Mouse (Mus musculus) liver, embryonic 14.5 days (tissue): ENCODE data around the gene Fyn. TPM values are rescaled to one million over a fixed set of nuclear protein-coding genes. Genes with fewer than 3 reads are reported as not detected.

ENCODE experiments used
- ATAC-seq: fragments of 200-750 bp; cut with Nextera tagmentation; 2 replicates; pipeline ENCODE4 v1.8.0; 2017; ENCODE audit warnings: moderate number of reproducible peaks, mild to moderate bottlenecking, moderate library complexity; ENCODE audit not compliant: insufficient read depth
- DNase-seq, 3 experiments: peaks; one replicate each; pipeline ENCODE4 v3.0.0-alpha.2; 2012 to 2013; ENCODE audit warnings: low read depth in 3 of 3, low spot score in 3 of 3
- H3K27ac ChIP-seq: fragments of 300-500 bp; sonication (generic); 2 replicates; pipeline ENCODE4 v1.5.1; 2014; ENCODE audit warnings: moderate library complexity, mild to moderate bottlenecking, control low read depth, inconsistent platforms
- H3K27me3 ChIP-seq: fragments of 300-500 bp; sonication (generic); 2 replicates; pipeline ENCODE4 v1.6.1; 2014; ENCODE audit warnings: mild to moderate bottlenecking, low read length, moderate library complexity; ENCODE audit not compliant: control insufficient read depth, insufficient read depth
- H3K36me3 ChIP-seq: fragments of 300-500 bp; sonication (generic); replicated peaks from 2 replicates; pipeline ENCODE4 v1.6.1; 2014; ENCODE audit warnings: low read depth; ENCODE audit not compliant: control insufficient read depth, insufficient read depth
- H3K4me1 ChIP-seq, 2 experiments: fragments of 200-500 bp in 1 of 2; fragments of 300-500 bp in 1 of 2; sonication (generic) in 1 of 2; replicated peaks; 2 replicates each; pipeline ENCODE4 v1.6.1; 2012 to 2014; ENCODE audit warnings: antibody characterized with exemption in 1 of 2, inconsistent platforms in 1 of 2, low read length in 1 of 2; ENCODE audit not compliant: control insufficient read depth in 2 of 2, insufficient read depth in 2 of 2
- H3K4me2 ChIP-seq: fragments of 300-500 bp; sonication (generic); 2 replicates; pipeline ENCODE4 v1.6.1; 2014; ENCODE audit warnings: low read depth, mild to moderate bottlenecking, control low read depth, moderate library complexity
- H3K4me3 ChIP-seq, 2 experiments: fragments of 200-500 bp in 1 of 2; fragments of 300-500 bp in 1 of 2; sonication (generic) in 1 of 2; 2 replicates each; pipeline ENCODE4 v1.5.1; 2012 to 2014; ENCODE audit warnings: low read depth in 2 of 2, low read length in 2 of 2, mild to moderate bottlenecking in 2 of 2, control low read depth in 1 of 2, inconsistent platforms in 1 of 2, moderate library complexity in 1 of 2; ENCODE audit not compliant: insufficient read depth in 1 of 2
- H3K9ac ChIP-seq: fragments of 300-500 bp; sonication (generic); replicated peaks from 2 replicates; pipeline ENCODE4 v1.6.1; 2014; ENCODE audit warnings: mild to moderate bottlenecking, control low read depth, moderate library complexity
- H3K9me3 ChIP-seq: fragments of 300-500 bp; sonication (generic); 2 replicates; pipeline ENCODE4 v1.6.1; 2016; ENCODE audit warnings: low read length, mixed read lengths; ENCODE audit not compliant: control insufficient read depth
- CTCF ChIP-seq: IDR thresholded peaks from 2 replicates; pipeline ENCODE4 v1.5.1; 2016; ENCODE audit warnings: antibody characterized with exemption, low read depth, control low read depth
- EP300 ChIP-seq: IDR thresholded peaks from 2 replicates; pipeline ENCODE4 v1.6.1; 2016; ENCODE audit warnings: antibody characterized with exemption, low read depth
- WGBS: fragments of 180-500 bp; shearing (Covaris S2); extraction: QIAGEN DNeasy Blood & Tissue Kit; methylation state at CpG from one replicate; pipeline ENCODE4 v1.1.7; 2014; ENCODE audit not compliant: insufficient replicate concordance; 5-methylcytosine and 5-hydroxymethylcytosine counted together
- polyA plus RNA-seq, 2 experiments: library from polyadenylated mRNA; depleted of rRNA in 1 of 2; stranded (reverse) in 1 of 2; unstranded in 1 of 2; fragments of >200 nt; fragmentation: Nextera tagmentation in 1 of 2; extraction: Ambion mirVana in 1 of 2; gene quantifications; 2 replicates each; pipeline versions ENCODE4 v1.2.1 to v1.2.3; 2012 to 2014

The Fyn gene
- polyA plus RNA-seq, 2 experiments: 8.2 to 9.8 TPM

DNA sequence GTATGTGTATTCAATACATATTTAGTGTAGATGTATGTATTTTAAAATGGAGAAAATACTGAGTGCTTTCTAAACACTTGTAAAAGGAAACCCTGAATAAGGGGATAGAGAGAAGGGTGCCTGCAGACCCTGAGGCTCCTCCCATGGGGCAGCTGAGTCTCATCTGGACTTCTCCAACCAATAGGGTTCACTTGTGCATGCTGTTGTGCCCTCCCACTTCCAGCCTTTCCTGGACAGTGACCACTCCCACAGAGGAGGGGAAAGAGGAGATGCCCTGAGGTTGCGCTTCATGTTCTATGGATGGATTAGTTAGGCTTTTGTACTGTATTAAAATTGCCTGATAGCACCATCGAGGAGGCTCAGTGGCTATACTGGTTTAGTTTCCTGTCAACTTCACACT, 213.7 kb downstream of the Fyn start:
- ATAC-seq (no peak), DNase-seq (no peak)
- no peak overlapping the region for H3K4me2 ChIP-seq
- H3K9ac ChIP-seq: no peak overlapping the region
- TF ChIP-seq CTCF (no peak), EP300 (no peak)
- H3K9me3 ChIP-seq: no peaks in the 10 kb centered on the region
- H3K4me3 ChIP-seq: no peak overlapping the region
- WGBS: 73% methylated on average over 2 of the region's 2 CpGs
- H3K27me3 ChIP-seq: no peaks in the 10 kb centered on the region
- no peaks in the 10 kb centered on the region; a peak in 1 of 4 replicates for H3K4me1 ChIP-seq
- no peaks in the 10 kb centered on the region for H3K36me3 ChIP-seq
- no peak overlapping the region for H3K27ac ChIP-seq

DNA sequence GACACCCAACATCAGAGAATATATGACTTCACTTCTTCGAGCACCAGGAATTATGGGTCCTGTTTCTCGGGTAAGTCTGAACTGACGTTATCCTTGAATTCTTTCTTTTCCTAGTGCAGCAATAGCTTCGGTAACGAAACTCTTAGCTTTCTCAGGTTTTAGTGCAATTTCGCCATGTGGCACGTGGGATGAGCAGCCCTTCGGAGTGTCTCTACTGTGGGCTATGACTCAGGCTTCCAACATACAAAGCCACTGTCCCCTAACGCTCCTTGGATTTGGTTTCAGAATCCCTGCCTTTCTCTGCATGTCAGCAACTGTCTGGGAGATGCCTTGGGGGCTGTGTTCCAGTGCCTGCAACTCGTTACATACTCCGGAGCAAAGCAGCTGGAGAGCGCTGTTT, 215.1 kb downstream of the Fyn start:
- Histone ChIP-seq H3K9me3 (no peaks in the 10 kb centered on the region), H3K27ac (no peak overlapping the region), H3K4me2 (no peak overlapping the region), H3K27me3 (no peaks in the 10 kb centered on the region), H3K9ac (no peak overlapping the region), H3K36me3 (no peaks in the 10 kb centered on the region), H3K4me1 (no peaks in the 10 kb centered on the region; a peak in 1 of 4 replicates), H3K4me3 (no peak overlapping the region)
- no peak for ATAC-seq
- no peak for TF ChIP-seq EP300
- TF ChIP-seq CTCF: no peak
- DNase-seq: no peak
- WGBS: 73% methylated on average over 12 of the region's 12 CpGs

DNA sequence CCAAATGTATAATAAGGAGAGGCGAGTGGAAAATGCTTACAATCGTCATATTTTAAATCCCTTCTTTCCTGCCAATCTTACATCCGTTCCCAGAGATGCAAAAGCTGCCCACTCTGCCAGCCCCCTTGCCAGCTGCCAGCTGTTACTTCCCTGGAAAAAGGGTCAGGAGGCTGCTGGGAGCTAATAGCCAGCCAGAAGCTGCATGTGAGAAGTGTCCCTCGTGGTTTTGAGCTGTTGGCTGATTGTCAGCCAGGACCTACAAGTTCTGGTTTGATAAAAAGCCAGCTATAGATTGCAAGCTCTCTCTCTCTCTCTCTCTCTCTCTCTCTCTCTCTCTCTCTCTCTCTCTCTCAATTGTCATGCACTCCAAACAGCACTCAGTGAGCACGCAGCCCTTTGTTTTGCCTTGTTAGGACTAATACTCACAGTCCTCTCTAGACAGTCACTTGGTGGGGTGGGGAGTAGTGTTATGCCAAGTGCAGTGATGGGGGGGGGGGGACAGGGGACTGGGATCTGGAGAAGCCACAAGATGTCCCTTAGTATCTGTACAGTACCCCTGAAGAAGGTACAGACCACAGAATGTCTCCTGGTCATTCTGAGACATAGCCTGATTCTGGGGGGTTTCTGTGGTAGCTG, 218.8 kb downstream of the Fyn start:
- no peaks in the 10 kb centered on the region for H3K27me3 ChIP-seq
- H3K4me1 ChIP-seq: no peaks in the 10 kb centered on the region; a peak in 1 of 4 replicates
- no peaks in the 10 kb centered on the region for H3K9me3 ChIP-seq
- no peak for ATAC-seq
- no peak overlapping the region for H3K27ac ChIP-seq
- TF ChIP-seq CTCF (no peak), EP300 (no peak)
- no peaks in the 10 kb centered on the region for H3K36me3 ChIP-seq
- H3K4me2 ChIP-seq: no peak overlapping the region
- H3K9ac ChIP-seq: no peak overlapping the region
- DNase-seq: no peak
- WGBS: 46% methylated on average over 5 of the region's 5 CpGs
- no peak overlapping the region for H3K4me3 ChIP-seq

DNA sequence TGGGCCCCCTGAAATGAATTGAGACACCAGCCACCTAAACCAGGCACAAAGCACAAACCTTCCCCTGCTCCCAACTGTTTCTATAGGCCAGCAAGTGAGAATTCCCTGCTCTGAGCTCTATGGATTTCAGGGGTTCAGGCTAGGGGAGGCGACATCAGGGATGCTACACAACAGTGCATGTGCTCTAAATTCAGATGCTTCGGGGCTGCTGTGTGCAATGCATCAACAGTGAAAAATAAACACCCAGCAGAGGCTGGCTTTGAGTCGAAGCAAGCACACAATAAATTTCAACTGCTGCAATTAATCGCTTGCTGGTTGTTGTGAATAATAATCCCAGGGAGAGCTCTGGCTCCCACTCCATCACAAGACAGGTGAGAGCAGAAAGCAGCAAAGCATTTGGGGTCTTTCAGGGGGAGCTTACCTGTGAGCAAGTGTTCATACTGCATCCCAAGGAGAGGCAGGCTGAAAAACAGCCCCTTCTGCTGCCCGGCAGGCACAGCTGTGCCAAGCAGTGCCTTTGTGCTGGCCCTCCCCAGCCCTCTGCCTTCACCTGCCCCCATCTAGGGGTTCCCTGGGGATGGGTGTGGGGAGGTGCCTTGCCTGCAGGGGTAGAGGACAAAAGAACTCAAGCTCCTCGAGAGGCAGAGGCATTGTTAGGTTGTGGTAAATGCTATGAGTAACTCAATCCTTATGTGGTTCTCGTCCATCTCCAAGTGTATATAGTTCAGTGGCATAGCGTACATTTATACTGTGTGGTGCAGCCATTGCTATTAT, 219.5 kb downstream of the Fyn start:
- whole genome bisulfite sequencing: 59% methylated on average over 8 of the region's 8 CpGs
- H3K27me3 ChIP-seq: no peaks in the 10 kb centered on the region
- TF ChIP-seq EP300 (no peak), CTCF (no peak)
- DNase-seq (no peak), ATAC-seq (no peak)
- H3K9ac ChIP-seq: no peak overlapping the region
- H3K9me3 ChIP-seq: no peaks in the 10 kb centered on the region
- H3K4me1 ChIP-seq: no peaks in the 10 kb centered on the region; a peak in 1 of 4 replicates
- H3K4me2 ChIP-seq: no peak overlapping the region
- H3K27ac ChIP-seq: no peak overlapping the region
- H3K4me3 ChIP-seq: no peak overlapping the region
- H3K36me3 ChIP-seq: no peaks in the 10 kb centered on the region

DNA sequence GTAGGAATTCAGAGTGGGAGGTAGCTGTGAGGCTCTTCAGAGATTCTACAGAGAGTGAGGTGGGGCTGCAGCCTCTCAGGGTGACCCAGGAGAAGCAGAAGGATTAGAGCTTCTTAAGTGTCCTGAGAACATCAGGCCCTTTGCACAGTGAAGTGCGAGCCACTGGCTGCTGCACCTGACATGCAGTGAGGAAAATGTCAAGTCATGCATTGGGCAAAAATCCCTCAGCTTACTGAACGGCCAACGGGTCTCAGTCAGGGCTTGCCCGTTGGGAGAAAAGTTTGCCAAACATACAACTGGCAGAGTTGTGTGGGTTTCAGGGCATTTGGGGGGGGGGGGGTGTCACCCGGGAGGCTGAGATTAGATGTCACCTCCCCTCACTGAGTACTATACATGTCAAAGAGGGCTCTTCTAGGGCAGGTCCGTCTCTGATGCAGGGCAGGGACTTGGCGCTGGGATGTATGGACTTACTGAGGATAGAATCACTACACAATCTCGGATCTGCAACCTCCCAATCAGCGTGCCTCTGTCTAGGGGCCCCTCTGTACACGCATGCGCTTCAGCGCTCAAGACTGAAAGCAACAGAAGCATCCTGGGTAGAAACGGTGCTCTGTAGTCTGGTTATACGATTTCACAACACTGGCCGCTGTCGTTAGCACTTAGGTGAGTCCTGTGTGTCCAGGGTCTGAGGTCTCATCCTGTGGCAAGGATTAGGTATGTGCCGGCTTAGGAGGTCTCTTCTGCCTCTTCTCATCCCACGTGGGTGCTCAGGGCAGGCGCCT, 221.3 kb downstream of the Fyn start:
- Histone ChIP-seq H3K27ac (no peak overlapping the region), H3K9ac (no peak overlapping the region), H3K4me2 (no peak overlapping the region), H3K27me3 (no peaks in the 10 kb centered on the region), H3K4me1 (no peaks in the 10 kb centered on the region; a peak in 1 of 4 replicates), H3K9me3 (no peaks in the 10 kb centered on the region), H3K36me3 (no peaks in the 10 kb centered on the region), H3K4me3 (no peak overlapping the region)
- ATAC-seq: no peak
- TF ChIP-seq EP300 (no peak), CTCF (no peak)
- DNase-seq: no peak
- 62% methylated on average over 19 of the region's 19 CpGs for WGBS
